Mouse (Mus musculus) sigmoid colon, adult 10 weeks (tissue): ENCODE measurements around the gene Gm43552. TPM values are rescaled to one million over a fixed set of nuclear protein-coding genes. Genes with fewer than 3 reads are reported as not detected.

Experiments used
- polyA plus RNA-seq: library from polyadenylated mRNA; stranded (reverse); fragments of 350-450 nt; fragmentation: Illumina TruSeq; extraction: RNeasy Lipid Tissue Mini Kit (QIAGEN cat#74804); gene quantifications from one replicate; pipeline ENCODE4 v1.2.3, GENCODE M21; 2014; ENCODE audit warnings: low read depth, low replicate concordance

The Gm43552 gene
- polyA plus RNA-seq: not detected

DNA sequence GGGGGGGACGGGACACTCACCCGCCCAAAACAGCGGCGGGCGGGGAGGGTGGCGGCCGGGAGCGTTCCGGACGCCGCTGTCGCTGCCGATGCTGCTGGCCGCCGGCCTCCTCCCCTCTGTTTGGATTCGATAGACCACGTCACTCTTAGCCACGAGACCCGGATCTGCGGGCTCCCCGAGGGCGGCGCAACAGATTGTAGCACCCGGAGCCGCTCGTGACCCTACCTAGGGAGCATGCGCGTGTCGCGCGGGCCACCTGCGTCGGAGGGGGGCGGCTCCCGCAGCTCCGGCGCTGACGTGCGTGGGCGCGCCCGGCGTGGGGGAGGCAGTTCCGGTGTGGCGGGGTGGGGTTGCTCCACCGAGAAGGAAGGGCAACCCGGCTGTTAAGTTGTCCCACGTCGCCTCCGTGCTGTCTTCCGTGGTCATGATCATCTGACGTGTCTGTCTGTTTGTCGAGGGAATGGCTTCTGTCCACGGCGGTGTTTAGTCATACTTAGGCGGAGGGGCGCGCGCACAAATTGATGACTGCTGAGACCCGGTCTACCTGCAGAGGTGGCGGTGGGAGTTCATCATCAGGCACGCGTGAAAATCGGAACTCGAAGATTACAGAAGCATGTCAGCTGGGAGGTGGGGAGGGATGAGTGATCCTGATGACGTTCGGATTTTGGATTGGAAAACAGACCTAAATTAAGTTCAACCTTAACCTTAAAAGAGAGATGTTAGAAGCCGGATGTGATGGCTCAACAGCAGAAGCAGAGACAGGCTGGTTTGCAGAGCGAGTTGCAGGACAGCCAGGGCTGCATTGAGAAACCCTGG lies at the start of gene Gm43552:
Gene Gm43552 (minus strand): TSS at position 118 of the 816 bp plus-strand sequence.

GRCm38 (mm10) chr5:65536751-65537419 lies 44.3 kb upstream of the Gm43552 start, which contains the start of the genes Smim14 and Ube2k:
TSS of gene Smim14 (minus strand) at chr5:65537184.
TSS of gene Ube2k (plus strand) at chr5:65537233.

GRCm38 (mm10) chr5:65435806-65436561 lies 56.6 kb downstream of the Gm43552 start, which contains the start of gene Ugdh:
TSS of gene Ugdh (minus strand) at chr5:65435949.

GRCm38 (mm10) chr5:65390648-65391644 lies 101.7 kb downstream of the Gm43552 start, which contains the start of the genes Rpl9 and Lias:
TSS of gene Rpl9 (minus strand) at chr5:65391444.
TSS of gene Lias (plus strand) at chr5:65391497.

Other genes with a start within 250 kb of the Gm43552 start
- 29.7 TPM for gene Rfc1, start 157.2 kb downstream of the Gm43552 start, polyA plus RNA-seq
- 7.7 TPM for gene Klb, start 144.5 kb downstream of the Gm43552 start, polyA plus RNA-seq
- 1,059 TPM for gene Rpl9, start 101.4 kb downstream of the Gm43552 start, polyA plus RNA-seq
- gene Lias, start 101.3 kb downstream of the Gm43552 start, polyA plus RNA-seq: 78.0 TPM
- gene Ugdh, start 56.9 kb downstream of the Gm43552 start, polyA plus RNA-seq: 842 TPM
- 332 TPM for gene Smim14, start 44.4 kb upstream of the Gm43552 start, polyA plus RNA-seq
- gene Ube2k, start 44.4 kb upstream of the Gm43552 start, polyA plus RNA-seq: 113 TPM
- 279 TPM for gene Pds5a, start 205.4 kb upstream of the Gm43552 start, polyA plus RNA-seq